Mouse (Mus musculus): ENCODE measurements around the gene Gm44973. TPM values are rescaled to one million over a fixed set of nuclear protein-coding genes. Genes with fewer than 3 reads are reported as not detected.

Gm44973 gene
- polyA plus RNA-seq, 2 experiments: 1.9 TPM; not detected in 1

- no peak overlapping the region; the same call in 1 of the 2 replicates for H3K4me2 ChIP-seq (replicated peaks; ENCODE audit: low read depth, low read length, severe bottlenecking)
Measured at GRCm38 (mm10) chr7:5081939-5082338, 66.6 kb downstream of the Gm44973 start.

More at GRCm38 (mm10) chr7:5081939-5082338, 66.6 kb downstream of the Gm44973 start:
- H3K4me1 ChIP-seq (ENCODE audit: control insufficient read depth, insufficient read depth, low read length): peaks cover 10% of the 10 kb centered on the region; the same call in 1 of the 2 replicates
- H3K27ac ChIP-seq (replicated peaks; ENCODE audit: low read depth, low read length): no peak overlapping the region
- no peaks in the 10 kb centered on the region for H3K27me3 ChIP-seq (ENCODE audit: control insufficient read depth, insufficient read depth, low read length)
- H3K4me3 ChIP-seq (replicated peaks; ENCODE audit: low read length): no peak overlapping the region
- no peak for TF ChIP-seq POLR2A (IDR thresholded peaks at IDR 0.05; ENCODE audit: borderline replicate concordance, extremely low read depth, insufficient read depth, insufficient read length)
- no peak overlapping the region; the same call in 1 of the 2 replicates for H3K9ac ChIP-seq (ENCODE audit: low read depth, low read length, severe bottlenecking)
- no peak for ATAC-seq (ENCODE audit: low FRiP score, low read depth)
- WGBS: 96% methylated on average over 2 of the region's 2 CpGs
- H3K9me3 ChIP-seq (ENCODE audit: control insufficient read depth, low read length): no peaks in the 10 kb centered on the region
- H3K36me3 ChIP-seq (ENCODE audit: control insufficient read depth, insufficient read depth, low read length): peaks cover 52% of the 10 kb centered on the region
- DNase-seq (ENCODE audit: low spot score): no peak

Other genes with a start within 250 kb of the Gm44973 start
- 0.03 TPM in 1 of 2 replicates, not detected in the other for gene Fam71e2, start 244.2 kb upstream of the Gm44973 start, polyA plus RNA-seq (2012; rRNA removed)
- not detected in 2 replicates for gene Fam71e2, start 244.2 kb upstream of the Gm44973 start, polyA plus RNA-seq (2014; fragmentation: Nextera tagmentation; extraction: Ambion mirVana)
- gene Il11, start 232.6 kb upstream of the Gm44973 start, polyA plus RNA-seq (2012; rRNA removed): 0.33 and 0.63 TPM in 2 replicates
- gene Il11, start 232.6 kb upstream of the Gm44973 start, polyA plus RNA-seq (2014; fragmentation: Nextera tagmentation; extraction: Ambion mirVana): 0.22 TPM in 1 of 2 replicates, not detected in the other
- gene Tmem190, start 232.6 kb upstream of the Gm44973 start, polyA plus RNA-seq (2012; rRNA removed): not detected in 2 replicates
- not detected in 2 replicates for gene Tmem190, start 232.6 kb upstream of the Gm44973 start, polyA plus RNA-seq (2014; fragmentation: Nextera tagmentation; extraction: Ambion mirVana)
- gene Tmem238, start 225.8 kb upstream of the Gm44973 start, polyA plus RNA-seq (2012; rRNA removed): 10.1 and 15.2 TPM in 2 replicates
- gene Tmem238, start 225.8 kb upstream of the Gm44973 start, polyA plus RNA-seq (2014; fragmentation: Nextera tagmentation; extraction: Ambion mirVana): 8.1 and 9.6 TPM in 2 replicates
- gene Rpl28, start 222.6 kb upstream of the Gm44973 start, polyA plus RNA-seq (2012; rRNA removed): 486 and 665 TPM in 2 replicates
- gene Rpl28, start 222.6 kb upstream of the Gm44973 start, polyA plus RNA-seq (2014; fragmentation: Nextera tagmentation; extraction: Ambion mirVana): 253 and 275 TPM in 2 replicates
- gene Ube2s, start 202.9 kb upstream of the Gm44973 start, polyA plus RNA-seq (2012; rRNA removed): 515 and 618 TPM in 2 replicates
- 366 and 368 TPM in 2 replicates for gene Ube2s, start 202.9 kb upstream of the Gm44973 start, polyA plus RNA-seq (2014; fragmentation: Nextera tagmentation; extraction: Ambion mirVana)
- 4.2 and 5.1 TPM in 2 replicates for gene Shisa7, start 170.8 kb upstream of the Gm44973 start, polyA plus RNA-seq (2012; rRNA removed)
- 0.43 and 0.54 TPM in 2 replicates for gene Shisa7, start 170.8 kb upstream of the Gm44973 start, polyA plus RNA-seq (2014; fragmentation: Nextera tagmentation; extraction: Ambion mirVana)
- 7.4 and 11.0 TPM in 2 replicates for gene Isoc2b, start 145.2 kb upstream of the Gm44973 start, polyA plus RNA-seq (2012; rRNA removed)
- gene Isoc2b, start 145.2 kb upstream of the Gm44973 start, polyA plus RNA-seq (2014; fragmentation: Nextera tagmentation; extraction: Ambion mirVana): 9.7 and 9.9 TPM in 2 replicates
- gene Isoc2a, start 138.3 kb upstream of the Gm44973 start, polyA plus RNA-seq (2012; rRNA removed): 13.6 and 16.7 TPM in 2 replicates
- 1.1 and 1.3 TPM in 2 replicates for gene Isoc2a, start 138.3 kb upstream of the Gm44973 start, polyA plus RNA-seq (2014; fragmentation: Nextera tagmentation; extraction: Ambion mirVana)
- 0.15 and 0.22 TPM in 2 replicates for gene Gm36210, start 109.0 kb upstream of the Gm44973 start, polyA plus RNA-seq (2012; rRNA removed)
- not detected in 2 replicates for gene Gm36210, start 109.0 kb upstream of the Gm44973 start, polyA plus RNA-seq (2014; fragmentation: Nextera tagmentation; extraction: Ambion mirVana)
- gene Zfp628, start 100.3 kb upstream of the Gm44973 start, polyA plus RNA-seq (2012; rRNA removed): 13.4 and 22.3 TPM in 2 replicates
- 4.0 and 4.6 TPM in 2 replicates for gene Zfp628, start 100.3 kb upstream of the Gm44973 start, polyA plus RNA-seq (2014; fragmentation: Nextera tagmentation; extraction: Ambion mirVana)
- gene Nat14, start 93.5 kb upstream of the Gm44973 start, polyA plus RNA-seq (2012; rRNA removed): 7.6 and 10.0 TPM in 2 replicates
- gene Nat14, start 93.5 kb upstream of the Gm44973 start, polyA plus RNA-seq (2014; fragmentation: Nextera tagmentation; extraction: Ambion mirVana): 0.92 and 1.9 TPM in 2 replicates
- gene Ssc5d, start 89.7 kb upstream of the Gm44973 start, polyA plus RNA-seq (2012; rRNA removed): 38.1 and 48.4 TPM in 2 replicates
- 13.2 and 13.6 TPM in 2 replicates for gene Ssc5d, start 89.7 kb upstream of the Gm44973 start, polyA plus RNA-seq (2014; fragmentation: Nextera tagmentation; extraction: Ambion mirVana)
- gene Sbk2, start 51.1 kb upstream of the Gm44973 start, polyA plus RNA-seq (2012; rRNA removed): 0.45 and 0.74 TPM in 2 replicates
- 0.37 and 1.1 TPM in 2 replicates for gene Sbk2, start 51.1 kb upstream of the Gm44973 start, polyA plus RNA-seq (2014; fragmentation: Nextera tagmentation; extraction: Ambion mirVana)
- 0.15 and 0.28 TPM in 2 replicates for gene Sbk3, start 44.3 kb upstream of the Gm44973 start, polyA plus RNA-seq (2012; rRNA removed)
- gene Sbk3, start 44.3 kb upstream of the Gm44973 start, polyA plus RNA-seq (2014; fragmentation: Nextera tagmentation; extraction: Ambion mirVana): 0.06 and 0.12 TPM in 2 replicates
- 97.6 and 196 TPM in 2 replicates for gene Zfp579, start 19.3 kb upstream of the Gm44973 start, polyA plus RNA-seq (2012; rRNA removed)
- 30.3 and 39.0 TPM in 2 replicates for gene Zfp579, start 19.3 kb upstream of the Gm44973 start, polyA plus RNA-seq (2014; fragmentation: Nextera tagmentation; extraction: Ambion mirVana)
- gene Zfp524, start 1.1 kb upstream of the Gm44973 start, polyA plus RNA-seq (2012; rRNA removed): 17.0 and 20.9 TPM in 2 replicates
- 12.1 and 16.7 TPM in 2 replicates for gene Zfp524, start 1.1 kb upstream of the Gm44973 start, polyA plus RNA-seq (2014; fragmentation: Nextera tagmentation; extraction: Ambion mirVana)
- 42.4 and 50.8 TPM in 2 replicates for gene Fiz1, start 799 bp upstream of the Gm44973 start, polyA plus RNA-seq (2012; rRNA removed)
- 37.5 and 42.0 TPM in 2 replicates for gene Fiz1, start 799 bp upstream of the Gm44973 start, polyA plus RNA-seq (2014; fragmentation: Nextera tagmentation; extraction: Ambion mirVana)
- 53.2 and 72.3 TPM in 2 replicates for gene Zfp865, start 4.9 kb downstream of the Gm44973 start, polyA plus RNA-seq (2012; rRNA removed)
- 6.6 and 7.8 TPM in 2 replicates for gene Zfp865, start 4.9 kb downstream of the Gm44973 start, polyA plus RNA-seq (2014; fragmentation: Nextera tagmentation; extraction: Ambion mirVana)
- 48.1 and 49.4 TPM in 2 replicates for gene Ccdc106, start 5.1 kb downstream of the Gm44973 start, polyA plus RNA-seq (2012; rRNA removed)
- gene Ccdc106, start 5.1 kb downstream of the Gm44973 start, polyA plus RNA-seq (2014; fragmentation: Nextera tagmentation; extraction: Ambion mirVana): 36.7 and 37.3 TPM in 2 replicates
- gene 4632433K11Rik, start 18.6 kb downstream of the Gm44973 start, polyA plus RNA-seq (2012; rRNA removed): not detected in 2 replicates
- not detected in 2 replicates for gene 4632433K11Rik, start 18.6 kb downstream of the Gm44973 start, polyA plus RNA-seq (2014; fragmentation: Nextera tagmentation; extraction: Ambion mirVana)
- gene Zfp784, start 22.9 kb downstream of the Gm44973 start, polyA plus RNA-seq (2012; rRNA removed): 6.5 and 6.8 TPM in 2 replicates
- gene Zfp784, start 22.9 kb downstream of the Gm44973 start, polyA plus RNA-seq (2014; fragmentation: Nextera tagmentation; extraction: Ambion mirVana): 5.6 and 6.3 TPM in 2 replicates
- 49.7 and 70.4 TPM in 2 replicates for gene Zfp580, start 36.0 kb downstream of the Gm44973 start, polyA plus RNA-seq (2012; rRNA removed)
- 47.5 and 57.7 TPM in 2 replicates for gene Zfp580, start 36.0 kb downstream of the Gm44973 start, polyA plus RNA-seq (2014; fragmentation: Nextera tagmentation; extraction: Ambion mirVana)
- 431 and 479 TPM in 2 replicates for gene U2af2, start 46.6 kb downstream of the Gm44973 start, polyA plus RNA-seq (2012; rRNA removed)
- 123 and 128 TPM in 2 replicates for gene U2af2, start 46.6 kb downstream of the Gm44973 start, polyA plus RNA-seq (2014; fragmentation: Nextera tagmentation; extraction: Ambion mirVana)
- gene Epn1, start 64.7 kb downstream of the Gm44973 start, polyA plus RNA-seq (2012; rRNA removed): 119 and 144 TPM in 2 replicates
- gene Epn1, start 64.7 kb downstream of the Gm44973 start, polyA plus RNA-seq (2014; fragmentation: Nextera tagmentation; extraction: Ambion mirVana): 69.1 and 76.2 TPM in 2 replicates
- gene Rfpl4, start 101.5 kb downstream of the Gm44973 start, polyA plus RNA-seq (2012; rRNA removed): not detected in 2 replicates
- not detected in 2 replicates for gene Rfpl4, start 101.5 kb downstream of the Gm44973 start, polyA plus RNA-seq (2014; fragmentation: Nextera tagmentation; extraction: Ambion mirVana)
- 0.20 and 0.34 TPM in 2 replicates for gene Rasl2-9, start 110.5 kb downstream of the Gm44973 start, polyA plus RNA-seq (2012; rRNA removed)
- 0.43 and 0.55 TPM in 2 replicates for gene Rasl2-9, start 110.5 kb downstream of the Gm44973 start, polyA plus RNA-seq (2014; fragmentation: Nextera tagmentation; extraction: Ambion mirVana)
- gene Vmn1r55, start 134.2 kb downstream of the Gm44973 start, polyA plus RNA-seq (2012; rRNA removed): not detected in 2 replicates
- not detected in 2 replicates for gene Vmn1r55, start 134.2 kb downstream of the Gm44973 start, polyA plus RNA-seq (2014; fragmentation: Nextera tagmentation; extraction: Ambion mirVana)
- not detected in 2 replicates for gene Vmn1r56, start 181.3 kb downstream of the Gm44973 start, polyA plus RNA-seq (2012; rRNA removed)
- not detected in 2 replicates for gene Vmn1r56, start 181.3 kb downstream of the Gm44973 start, polyA plus RNA-seq (2014; fragmentation: Nextera tagmentation; extraction: Ambion mirVana)
- not detected in 2 replicates for gene Vmn1r57, start 203.0 kb downstream of the Gm44973 start, polyA plus RNA-seq (2012; rRNA removed)
- gene Vmn1r57, start 203.0 kb downstream of the Gm44973 start, polyA plus RNA-seq (2014; fragmentation: Nextera tagmentation; extraction: Ambion mirVana): not detected in 2 replicates